Mouse (Mus musculus): ENCODE data around the gene Slc51a. TPM values are rescaled to one million over a fixed set of nuclear protein-coding genes. Genes with fewer than 3 reads are reported as not detected.
"Not testable (repeated sequence)": the region's sequence is repeated elsewhere in the genome, so short reads cannot be mapped to it uniquely, and the experiment has no call there.

Slc51a gene
- polyA plus RNA-seq, 1 experiment from 2014 or later, result 0.39 TPM

DNA sequence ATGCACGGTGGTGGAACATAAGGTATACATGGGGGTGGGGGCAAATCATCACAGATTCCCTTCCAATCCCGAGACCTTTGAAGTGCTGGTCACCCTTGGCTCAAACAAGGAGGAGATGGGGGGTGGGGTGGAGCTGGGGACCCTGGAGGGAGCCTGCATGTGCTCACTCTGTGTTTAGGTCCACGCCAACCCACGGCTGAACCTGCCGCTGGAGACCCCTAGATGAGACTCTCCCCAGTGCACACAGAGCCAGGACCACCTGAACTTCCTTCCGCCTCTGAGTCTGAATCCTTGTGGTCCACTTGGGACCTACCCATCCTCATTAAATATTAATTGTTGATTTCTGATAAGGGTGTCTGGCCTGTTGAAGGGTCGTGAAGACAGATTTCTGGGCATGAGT is 19.2 kb upstream of the Slc51a start:
- no peak overlapping the region for H3K4me3 ChIP-seq
- no peak overlapping the region for H3K27ac ChIP-seq (replicated peaks)
- H3K9me3 ChIP-seq, result no peaks in the 10 kb centered on the region
- H3K4me1 ChIP-seq, result peaks cover 33% of the 10 kb centered on the region
- H3K36me3 ChIP-seq (replicated peaks), result no peaks in the 10 kb centered on the region
- peaks cover 18% of the 10 kb centered on the region for H3K27me3 ChIP-seq (replicated peaks; ENCODE audit: low read depth, poor library complexity, severe bottlenecking)
- 79% methylated on average over 7 of the region's 7 CpGs for WGBS
- DNase-seq (ENCODE audit: low spot score), result no peak

DNA sequence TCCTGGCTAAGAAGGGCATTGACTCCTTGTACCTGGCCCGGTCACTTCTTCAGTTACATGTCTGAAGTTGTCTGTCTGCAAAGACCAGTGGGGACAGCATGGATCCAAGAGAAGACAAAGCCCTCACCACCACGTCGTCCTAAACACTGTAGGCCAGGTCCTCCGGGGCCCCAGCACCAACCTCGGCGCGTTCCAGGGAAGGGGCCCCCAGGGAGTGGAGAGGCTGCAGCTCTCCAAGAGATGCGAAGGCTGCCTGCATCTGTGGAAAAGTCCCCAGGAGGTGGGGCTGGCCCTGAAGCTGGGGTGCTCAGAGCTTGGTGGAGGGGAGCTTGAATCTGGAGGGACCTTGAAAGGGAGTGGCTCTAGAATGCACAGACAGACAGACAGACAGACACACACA is 18.6 kb upstream of the Slc51a start:
- Histone ChIP-seq H3K9me3 (no peaks in the 10 kb centered on the region), H3K4me1 (peaks cover 32% of the 10 kb centered on the region), H3K36me3 (replicated peaks) (no peaks in the 10 kb centered on the region), H3K4me3 (no peak overlapping the region), H3K27me3 (replicated peaks; ENCODE audit: low read depth, poor library complexity, severe bottlenecking) (peaks cover 18% of the 10 kb centered on the region), H3K27ac (replicated peaks) (no peak overlapping the region)
- 81% methylated on average over 8 of the region's 8 CpGs for WGBS
- no peak for DNase-seq (ENCODE audit: low spot score)

DNA sequence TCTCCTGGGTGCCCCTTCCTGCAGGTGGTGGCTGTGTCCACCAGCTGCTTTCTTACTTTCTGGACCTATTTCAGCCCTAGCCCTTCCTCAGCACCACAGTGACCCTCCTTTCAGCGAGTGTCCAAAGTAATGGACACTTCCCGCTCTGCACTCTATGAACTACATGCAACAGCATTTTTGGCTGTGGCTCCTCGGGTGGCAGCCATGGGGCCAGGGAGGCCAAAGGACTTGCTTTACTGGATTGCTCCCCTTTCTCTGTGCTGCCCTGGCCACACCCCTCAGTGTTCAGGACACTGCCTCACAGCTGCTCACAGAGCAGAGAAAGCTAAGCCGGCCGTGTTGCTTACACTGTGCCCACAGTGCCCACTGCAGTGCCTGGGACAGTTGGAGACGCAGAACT is 16.0 kb upstream of the Slc51a start:
- H3K4me1 ChIP-seq, result peaks cover 16% of the 10 kb centered on the region
- no peak for DNase-seq (ENCODE audit: low spot score)
- 76% methylated on average over 6 of the region's 6 CpGs for WGBS
- peaks cover 18% of the 10 kb centered on the region; the same call in 1 of the 2 replicates for H3K27me3 ChIP-seq (replicated peaks; ENCODE audit: low read depth, poor library complexity, severe bottlenecking)
- no peaks in the 10 kb centered on the region for H3K9me3 ChIP-seq
- no peak overlapping the region for H3K27ac ChIP-seq (replicated peaks)
- H3K4me3 ChIP-seq, result no peak overlapping the region
- H3K36me3 ChIP-seq (replicated peaks), result no peaks in the 10 kb centered on the region

DNA sequence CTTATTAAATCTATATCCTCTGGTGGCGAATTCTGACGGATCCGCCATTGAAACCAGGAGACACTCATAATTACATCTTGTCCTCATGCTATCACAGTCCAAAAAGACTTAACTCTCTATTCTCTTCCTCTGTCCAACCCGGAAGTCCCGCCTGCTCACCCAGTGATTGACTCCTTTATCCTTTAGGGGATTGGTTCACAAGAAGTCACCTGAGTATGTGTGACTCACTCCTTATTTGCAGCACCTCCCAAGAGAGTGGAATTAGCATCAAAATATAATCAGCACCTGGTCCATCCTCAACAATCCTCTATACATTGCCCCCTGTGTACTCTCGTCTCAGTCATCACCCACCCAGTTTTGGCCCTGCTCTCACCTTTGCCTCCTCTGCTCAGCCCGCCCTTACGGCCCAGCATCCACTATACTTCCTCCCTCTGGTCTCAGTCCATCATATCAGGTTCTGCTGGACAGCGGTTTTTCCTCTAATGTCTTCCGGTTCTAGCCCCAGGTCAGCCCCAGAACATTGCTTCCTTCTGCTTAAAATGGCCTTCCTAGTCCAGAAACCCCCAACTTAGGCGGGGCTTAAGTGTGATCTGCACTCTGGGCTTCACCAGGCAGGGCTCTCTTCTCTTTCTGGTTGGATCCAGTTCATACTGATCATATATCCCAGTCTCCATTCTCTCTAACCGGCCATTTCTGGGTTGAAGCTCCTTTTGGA is 15.1 kb upstream of the Slc51a start:
- WGBS, result 84% methylated on average over 12 of the region's 12 CpGs
- H3K4me3 ChIP-seq, result no peak overlapping the region
- H3K27me3 ChIP-seq (replicated peaks; ENCODE audit: low read depth, poor library complexity, severe bottlenecking), result peaks cover 23% of the 10 kb centered on the region; the same call in 1 of the 2 replicates
- no peaks in the 10 kb centered on the region for H3K9me3 ChIP-seq
- peaks cover 15% of the 10 kb centered on the region for H3K4me1 ChIP-seq
- DNase-seq (ENCODE audit: low spot score), result no peak
- no peaks in the 10 kb centered on the region for H3K36me3 ChIP-seq (replicated peaks)
- H3K27ac ChIP-seq (replicated peaks), result no peak overlapping the region

DNA sequence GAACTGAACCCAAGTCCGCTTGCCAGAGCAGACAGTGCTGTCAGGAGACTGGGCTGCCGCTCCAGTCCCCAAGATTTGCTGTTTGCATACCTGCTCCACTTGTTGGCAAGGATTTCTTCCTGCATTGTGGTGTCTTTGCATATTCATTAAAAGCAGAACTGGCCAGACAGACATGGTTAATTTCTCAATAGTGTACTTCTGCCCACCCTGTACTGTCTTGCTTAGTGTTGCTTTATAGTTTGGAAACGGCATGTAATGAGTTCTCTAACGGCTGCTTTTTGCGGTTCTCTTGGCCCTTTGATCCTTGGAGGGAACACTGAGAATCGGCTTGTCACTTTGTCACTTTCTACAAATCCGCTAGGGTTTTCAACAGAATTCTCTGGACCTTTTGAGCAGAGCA is 13.8 kb upstream of the Slc51a start:
- Histone ChIP-seq H3K27ac (replicated peaks) (no peak overlapping the region), H3K36me3 (replicated peaks) (no peaks in the 10 kb centered on the region), H3K27me3 (replicated peaks; ENCODE audit: low read depth, poor library complexity, severe bottlenecking) (peaks cover 23% of the 10 kb centered on the region; the same call in 1 of the 2 replicates), H3K4me3 (no peak overlapping the region), H3K4me1 (peaks cover 11% of the 10 kb centered on the region), H3K9me3 (no peaks in the 10 kb centered on the region)
- WGBS, result 87% methylated on average over 7 of the region's 7 CpGs
- no peak for DNase-seq (ENCODE audit: low spot score)

DNA sequence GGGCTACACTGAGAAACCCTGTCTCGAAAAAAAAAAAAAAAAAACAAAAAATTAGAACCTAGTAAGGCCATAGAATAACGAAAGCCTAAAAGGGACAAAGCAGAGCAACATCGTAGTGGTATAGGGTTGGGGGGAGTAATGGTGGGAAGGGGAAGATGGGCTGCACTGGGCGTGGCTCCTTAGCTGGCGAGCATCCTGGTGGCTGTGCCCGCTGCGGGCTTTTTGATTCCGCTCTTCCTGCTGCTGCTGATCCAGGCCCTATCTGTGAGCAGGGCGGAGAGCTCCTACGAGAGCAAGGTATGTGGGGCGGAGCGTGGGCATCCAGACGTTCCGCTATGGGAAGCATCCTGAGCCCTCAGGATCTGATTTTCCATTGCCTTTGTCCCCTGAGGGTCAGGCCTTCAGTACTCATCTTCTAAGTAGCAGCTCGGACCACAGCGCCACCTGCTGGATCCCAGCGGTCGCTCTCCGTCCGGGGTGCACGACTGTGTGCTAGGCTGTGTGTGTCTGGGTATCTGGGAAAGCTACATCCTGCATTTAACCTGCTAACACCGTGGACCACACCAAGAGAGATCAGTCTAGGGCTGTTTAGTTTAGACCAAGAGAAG is 11.9 kb upstream of the Slc51a start:
- Histone ChIP-seq H3K4me3 (peak overlapping the region; percentile 51), H3K27ac (replicated peaks) (peak overlapping the region; percentile 65), H3K27me3 (replicated peaks; ENCODE audit: low read depth, poor library complexity, severe bottlenecking) (0 out of 2 replicates have a peak, but pooled peaks cover 9% of the 10 kb centered on the region), H3K36me3 (replicated peaks) (no peaks in the 10 kb centered on the region), H3K4me1 (peaks cover 18% of the 10 kb centered on the region), H3K9me3 (no peaks in the 10 kb centered on the region)
- peak; percentile 91 for DNase-seq (ENCODE audit: low spot score)
- WGBS, result 9% methylated on average over 22 of the region's 22 CpGs

DNA sequence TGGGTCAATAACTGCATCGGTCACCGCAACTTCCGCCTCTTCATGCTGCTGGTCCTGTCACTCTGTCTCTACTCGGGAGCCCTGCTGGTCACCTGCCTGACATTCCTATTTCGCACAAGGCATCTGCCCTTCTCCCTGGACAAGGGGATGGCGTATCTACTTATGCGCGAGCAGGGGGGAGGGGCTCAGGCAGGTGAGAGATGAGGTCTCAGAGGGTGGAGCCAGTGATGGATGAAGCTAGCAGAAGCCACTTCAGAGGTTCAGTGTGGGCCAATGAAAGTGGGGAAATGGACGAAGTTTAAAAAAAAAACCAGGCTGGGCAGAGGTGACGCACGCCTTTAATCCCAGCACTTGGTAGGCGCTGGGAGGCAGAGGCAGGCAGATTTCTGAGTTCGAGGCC is 11.3 kb upstream of the Slc51a start:
- Histone ChIP-seq H3K27me3 (replicated peaks; ENCODE audit: low read depth, poor library complexity, severe bottlenecking) (0 out of 2 replicates have a peak, but pooled peaks cover 5% of the 10 kb centered on the region), H3K27ac (replicated peaks) (no peak overlapping the region), H3K36me3 (replicated peaks) (no peaks in the 10 kb centered on the region), H3K4me1 (peaks cover 18% of the 10 kb centered on the region), H3K4me3 (no peak overlapping the region), H3K9me3 (no peaks in the 10 kb centered on the region)
- no peak for DNase-seq (ENCODE audit: low spot score)
- 64% methylated on average over 13 of the region's 13 CpGs for WGBS

DNA sequence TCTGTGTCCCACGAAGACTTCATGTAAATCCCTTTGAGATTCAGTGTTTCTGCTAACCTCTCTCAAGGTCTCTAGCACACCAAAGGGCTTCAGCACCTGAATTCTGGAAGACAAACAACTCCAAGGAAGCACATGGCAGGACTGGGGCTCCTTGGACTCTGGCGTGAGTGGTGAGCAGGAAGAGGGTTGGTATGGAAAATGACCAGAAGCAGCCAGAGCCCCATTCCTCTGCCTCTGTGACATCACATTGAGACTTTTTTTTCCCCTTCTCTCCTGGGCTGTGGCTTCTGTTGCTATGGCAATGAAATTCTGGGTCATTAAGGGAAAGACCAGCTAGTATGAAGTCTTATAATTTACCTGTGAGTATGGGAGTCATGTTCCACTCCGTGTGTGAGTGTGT is 8.3 kb upstream of the Slc51a start, which contains the start of gene Zdhhc19:
TSS of gene Zdhhc19 (plus strand) at position 301 of the 400 bp plus-strand sequence.
- peaks cover 14% of the 10 kb centered on the region for H3K4me1 ChIP-seq
- no peaks in the 10 kb centered on the region for H3K36me3 ChIP-seq (replicated peaks)
- H3K9me3 ChIP-seq, result no peaks in the 10 kb centered on the region
- H3K27me3 ChIP-seq (replicated peaks; ENCODE audit: low read depth, poor library complexity, severe bottlenecking), result 0 out of 2 replicates have a peak, but pooled peaks cover 5% of the 10 kb centered on the region
- no peak within 1 kb of the TSS for H3K4me3 ChIP-seq
- 75% methylated on average over 3 of the region's 3 CpGs for WGBS
- DNase-seq (ENCODE audit: low spot score), result no peak
- no peak within 1 kb of the TSS for H3K27ac ChIP-seq (replicated peaks)

DNA sequence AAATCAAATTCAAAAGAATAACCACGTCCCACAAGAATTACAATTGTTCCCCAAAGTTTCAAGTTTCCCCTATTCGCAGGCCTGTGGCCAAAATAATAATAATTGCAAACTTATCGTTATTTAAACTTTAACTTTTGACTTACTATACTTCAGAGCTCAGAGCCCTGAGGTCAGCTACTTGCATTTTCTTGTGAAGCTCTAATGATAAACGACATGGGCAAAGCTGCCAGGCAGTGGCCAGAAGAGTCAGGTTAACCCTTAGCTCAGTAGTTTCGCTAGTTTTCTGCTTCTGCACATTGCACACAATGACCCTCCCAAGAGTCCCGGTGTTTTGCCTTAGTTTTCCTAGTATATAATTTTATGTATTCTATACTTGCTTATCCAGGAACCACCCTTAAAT is 6.7 kb upstream of the Slc51a start:
- not testable (repeated sequence) for DNase-seq (ENCODE audit: low spot score); H3K27ac ChIP-seq (replicated peaks); H3K4me1 ChIP-seq; H3K36me3 ChIP-seq (replicated peaks); H3K4me3 ChIP-seq; H3K9me3 ChIP-seq; H3K27me3 ChIP-seq (replicated peaks; ENCODE audit: low read depth, poor library complexity, severe bottlenecking)
- 80% methylated on average over 6 of the region's 6 CpGs for WGBS

DNA sequence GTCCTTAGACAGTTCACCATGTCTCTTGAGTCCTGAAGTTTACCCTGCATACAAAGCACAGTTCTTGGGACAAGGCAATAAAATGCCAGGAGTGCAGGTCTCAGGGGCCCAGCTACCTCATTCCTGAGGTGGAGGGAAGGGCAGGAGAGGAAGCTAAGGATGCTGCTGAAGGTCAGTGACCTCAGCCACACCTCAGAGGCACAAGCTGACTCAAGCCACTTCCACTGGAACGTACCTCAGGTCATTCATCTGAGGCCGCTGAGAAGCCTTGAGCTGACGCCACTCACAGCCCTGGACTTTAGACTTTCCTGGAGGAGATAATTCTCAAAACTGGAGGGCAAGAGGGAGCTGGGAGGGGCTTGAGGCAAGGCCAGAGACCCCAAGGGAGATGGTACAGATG is 1.3 kb upstream of the Slc51a start:
- H3K4me1 ChIP-seq, result peaks cover 31% of the 10 kb centered on the region
- H3K36me3 ChIP-seq (replicated peaks), result no peaks in the 10 kb centered on the region
- no peaks in the 10 kb centered on the region for H3K9me3 ChIP-seq
- DNase-seq (ENCODE audit: low spot score), result no peak
- H3K27me3 ChIP-seq (replicated peaks; ENCODE audit: low read depth, poor library complexity, severe bottlenecking), result 0 out of 2 replicates have a peak, but pooled peaks cover 3% of the 10 kb centered on the region
- WGBS, result 91% methylated on average over 3 of the region's 3 CpGs
- no peak overlapping the region for H3K4me3 ChIP-seq
- no peak overlapping the region for H3K27ac ChIP-seq (replicated peaks)

DNA sequence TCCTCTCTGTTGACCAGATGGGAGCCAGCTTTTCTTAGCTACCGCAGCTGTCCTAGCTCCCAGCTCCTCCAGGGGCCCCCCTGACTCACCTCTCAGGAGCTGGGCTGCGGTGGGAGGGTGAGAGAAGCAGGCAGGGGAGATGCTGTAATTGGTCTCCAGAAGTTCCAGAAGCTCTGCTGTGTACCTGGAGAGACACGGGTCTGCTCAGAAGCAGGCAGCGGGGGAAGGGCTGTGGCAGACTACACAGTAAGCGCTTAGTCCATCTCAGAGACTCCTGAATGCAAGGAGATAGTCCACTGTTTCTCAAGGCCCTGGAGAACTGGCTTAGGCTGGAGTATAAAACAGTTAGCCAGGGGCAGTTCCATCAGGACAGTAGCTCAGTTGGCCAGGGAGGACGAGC is 1.6 kb downstream of the Slc51a start:
- Histone ChIP-seq H3K4me1 (peaks cover 38% of the 10 kb centered on the region), H3K4me3 (no peak overlapping the region), H3K27ac (replicated peaks) (no peak overlapping the region), H3K36me3 (replicated peaks) (no peaks in the 10 kb centered on the region), H3K9me3 (no peaks in the 10 kb centered on the region), H3K27me3 (replicated peaks; ENCODE audit: low read depth, poor library complexity, severe bottlenecking) (0 out of 2 replicates have a peak, but pooled peaks cover 3% of the 10 kb centered on the region)
- DNase-seq (ENCODE audit: low spot score), result no peak
- WGBS, result 79% methylated on average over 6 of the region's 6 CpGs

DNA sequence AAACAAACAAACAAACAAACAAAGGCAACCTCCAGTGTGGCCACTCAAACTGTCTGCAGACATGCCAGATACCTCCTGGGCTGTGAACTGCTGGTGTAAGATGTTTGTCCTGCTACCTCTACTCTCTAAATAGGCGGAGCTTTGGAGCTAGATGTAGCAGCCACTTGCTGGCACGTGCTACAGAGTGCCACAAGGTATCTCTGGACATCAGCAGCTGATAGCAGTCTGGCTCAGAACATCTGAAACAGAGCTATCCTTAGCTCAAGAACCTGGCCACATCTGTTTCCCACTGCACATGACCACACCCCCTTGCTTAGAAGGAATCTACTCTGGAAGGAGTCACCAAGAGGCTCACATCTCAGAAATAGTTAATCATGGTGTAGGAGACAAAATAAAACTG is 2.5 kb downstream of the Slc51a start:
- no peak overlapping the region for H3K4me3 ChIP-seq
- no peaks in the 10 kb centered on the region for H3K9me3 ChIP-seq
- DNase-seq (ENCODE audit: low spot score), result no peak
- WGBS, result 81% methylated on average over 2 of the region's 2 CpGs
- 0 out of 2 replicates have a peak, but pooled peaks cover 3% of the 10 kb centered on the region for H3K27me3 ChIP-seq (replicated peaks; ENCODE audit: low read depth, poor library complexity, severe bottlenecking)
- no peak overlapping the region for H3K27ac ChIP-seq (replicated peaks)
- peaks cover 38% of the 10 kb centered on the region for H3K4me1 ChIP-seq
- no peaks in the 10 kb centered on the region for H3K36me3 ChIP-seq (replicated peaks)

DNA sequence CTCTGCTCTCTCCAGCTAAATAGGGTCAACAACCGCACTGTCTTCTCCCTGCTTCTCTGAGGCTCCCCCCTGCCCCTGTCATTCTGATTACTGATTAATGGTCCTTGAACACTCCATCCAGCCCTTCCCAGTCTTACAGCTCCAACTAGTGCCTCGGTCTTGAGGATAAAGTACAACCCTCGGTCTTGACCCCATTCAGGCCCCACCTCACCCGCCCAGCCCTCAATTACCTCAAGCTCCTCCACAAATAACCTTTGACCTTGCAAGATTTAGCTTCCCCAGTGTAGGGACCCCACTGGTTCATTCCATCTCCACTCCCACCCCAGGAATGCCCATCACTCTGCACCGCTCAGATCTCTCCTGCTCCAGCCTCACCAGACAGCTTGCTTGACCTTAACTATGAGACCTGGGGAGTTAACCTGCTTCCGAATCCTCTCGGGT is 3.2 kb downstream of the Slc51a start:
- peaks cover 38% of the 10 kb centered on the region for H3K4me1 ChIP-seq
- DNase-seq (ENCODE audit: low spot score), result no peak
- H3K9me3 ChIP-seq, result no peaks in the 10 kb centered on the region
- H3K4me3 ChIP-seq, result no peak overlapping the region
- WGBS, result 37% methylated on average over 7 of the region's 7 CpGs
- peak overlapping the region; percentile 30; the same call in 1 of the 2 replicates for H3K27ac ChIP-seq (replicated peaks)
- H3K36me3 ChIP-seq (replicated peaks), result no peaks in the 10 kb centered on the region
- H3K27me3 ChIP-seq (replicated peaks; ENCODE audit: low read depth, poor library complexity, severe bottlenecking), result 0 out of 2 replicates have a peak, but pooled peaks cover 3% of the 10 kb centered on the region
